Mouse (Mus musculus): ENCODE results near the gene Zdhhc14.

Gene Zdhhc14

GRCm38 (mm10) chr17:5554573-5554972, 62.2 kb downstream of the Zdhhc14 start:
- no peak for DNase-seq (ENCODE audit: low read depth)

DNA sequence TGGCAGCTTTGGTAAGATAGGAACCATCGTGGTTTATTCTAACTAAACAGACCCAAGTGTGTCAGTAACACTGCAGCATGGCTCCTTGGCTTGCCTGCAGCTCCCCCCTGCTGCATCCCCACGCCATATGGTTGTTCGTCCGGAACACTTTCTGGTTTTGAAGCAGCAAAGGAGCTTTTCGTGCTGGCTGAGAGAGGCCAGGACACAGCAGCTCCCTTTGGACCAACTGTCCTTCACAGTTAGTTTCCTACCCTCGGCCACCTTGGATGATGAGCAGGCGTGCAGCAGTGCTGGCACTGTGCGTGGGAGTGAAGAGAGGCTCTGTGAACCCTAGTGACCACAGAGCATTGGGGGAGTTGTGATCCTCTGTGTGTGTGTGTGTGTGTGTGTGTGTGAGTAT, 64.2 kb downstream of the Zdhhc14 start:
- no peak for DNase-seq (ENCODE audit: low read depth)

GRCm38 (mm10) chr17:5560212-5560611, 67.9 kb downstream of the Zdhhc14 start:
- DNase-seq (ENCODE audit: low read depth) = no peak

- no peak for DNase-seq (ENCODE audit: low read depth)
Observed at GRCm38 (mm10) chr17:5563108-5563507, 70.8 kb downstream of the Zdhhc14 start.

DNA sequence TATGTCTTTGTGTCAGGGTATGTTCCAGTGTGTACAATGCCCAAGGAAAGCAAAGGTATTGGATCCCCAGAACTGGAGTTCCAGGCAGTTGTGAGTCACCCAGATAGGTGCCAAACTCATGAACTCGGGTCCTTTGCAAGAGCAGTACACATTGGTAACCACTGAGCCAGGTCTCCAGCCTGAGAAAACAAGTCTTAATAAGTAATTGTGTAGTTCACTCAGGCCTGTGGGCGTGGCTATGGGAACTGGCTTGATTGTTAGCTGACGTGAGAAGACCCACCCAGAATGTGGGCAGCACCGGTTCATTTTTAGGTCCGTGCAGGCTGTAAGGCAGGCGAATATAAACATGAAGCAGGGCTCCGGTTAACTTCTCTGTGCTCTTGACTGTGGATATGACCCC, 73.6 kb downstream of the Zdhhc14 start:
- DNase-seq (ENCODE audit: low read depth) = no peak

DNA sequence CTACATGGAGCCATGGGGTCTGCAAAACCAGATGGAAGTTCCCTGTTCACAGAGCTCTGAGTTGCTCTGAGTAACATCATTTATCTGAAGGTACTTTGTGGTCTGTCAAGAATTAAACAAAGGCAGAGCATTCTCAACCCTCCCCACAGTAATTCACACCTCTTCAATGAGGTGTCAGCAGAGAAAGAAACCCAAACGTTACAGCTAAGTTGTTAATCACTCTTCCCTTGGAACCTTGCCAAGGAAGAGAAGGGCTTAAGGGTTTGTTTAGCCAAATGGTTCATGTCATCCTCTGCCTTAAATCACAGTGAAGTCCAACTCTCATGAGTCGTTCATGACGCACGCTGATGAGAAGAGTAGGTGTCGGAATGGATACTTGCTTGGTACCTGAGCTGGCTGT, 75.6 kb downstream of the Zdhhc14 start:
- no peak for DNase-seq (ENCODE audit: low read depth)

GRCm38 (mm10) chr17:5569131-5570030, 77.0 kb downstream of the Zdhhc14 start:
- DNase-seq (ENCODE audit: low read depth) = no peak

GRCm38 (mm10) chr17:5572096-5572730, 79.9 kb downstream of the Zdhhc14 start:
- DNase-seq (ENCODE audit: low read depth) = no peak

- DNase-seq (ENCODE audit: low read depth) = no peak
Observed at GRCm38 (mm10) chr17:5572745-5573420, 80.5 kb downstream of the Zdhhc14 start.

DNA sequence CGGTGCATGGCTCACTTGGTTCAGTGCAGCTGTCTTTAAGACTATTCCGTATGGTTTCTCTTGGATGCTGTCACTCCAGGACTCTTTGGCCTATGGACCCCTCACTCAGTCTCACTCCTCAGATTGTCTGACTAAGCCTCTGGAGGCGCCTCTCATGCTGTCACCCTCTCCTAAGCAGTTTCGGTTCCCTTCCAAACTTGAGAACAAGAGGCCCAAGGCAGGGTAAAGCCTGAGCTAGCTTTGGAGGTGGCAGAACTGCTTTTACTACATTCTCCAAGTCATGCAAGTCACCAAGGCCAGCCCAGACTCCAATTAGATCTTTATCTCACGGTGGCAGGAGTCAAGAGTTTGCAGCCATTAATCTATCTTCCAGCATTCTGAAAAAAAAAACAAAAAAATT, 82.3 kb downstream of the Zdhhc14 start:
- peak; percentile 9 for DNase-seq (ENCODE audit: low read depth)

DNA sequence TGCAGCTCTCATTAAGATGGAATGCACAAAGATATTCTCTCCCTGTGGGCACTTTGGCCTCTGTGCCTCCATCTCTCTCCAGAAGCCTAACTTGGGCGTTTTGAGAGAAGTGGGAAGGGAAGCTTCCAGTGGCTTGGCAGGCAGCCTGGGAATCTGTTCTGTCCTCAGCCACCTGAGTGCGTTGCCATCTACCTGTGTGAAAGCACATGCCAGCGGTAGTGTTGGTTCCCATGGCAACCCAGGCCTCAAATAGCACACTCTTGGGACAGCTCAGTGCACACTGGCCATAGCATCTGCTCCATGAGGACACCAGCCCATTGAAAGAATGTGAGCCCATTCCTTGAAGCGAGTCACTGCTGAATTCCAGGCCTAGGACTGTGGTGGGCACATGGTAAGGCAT, 83.2 kb downstream of the Zdhhc14 start:
- no peak for DNase-seq (ENCODE audit: low read depth)

DNA sequence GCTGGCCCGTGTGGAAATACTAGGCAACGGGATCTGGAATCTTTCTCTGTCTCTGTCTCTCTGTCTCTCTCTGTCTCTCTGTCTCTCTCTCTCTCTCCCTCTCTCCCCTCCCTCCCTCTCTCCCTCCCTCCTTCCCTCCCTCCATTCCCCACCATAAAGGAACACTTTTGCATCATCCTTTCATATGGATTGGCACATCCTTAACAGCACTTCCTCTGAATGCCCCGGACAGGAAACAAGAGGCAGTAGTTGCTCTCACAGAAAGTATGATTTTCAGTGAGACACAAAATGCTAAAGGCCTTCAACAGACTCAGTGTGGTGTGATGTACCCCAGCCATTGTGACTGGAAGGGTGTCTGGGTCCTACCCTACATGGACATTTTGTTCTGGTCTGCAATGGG, 89.9 kb downstream of the Zdhhc14 start:
- no peak for DNase-seq (ENCODE audit: low read depth)

- DNase-seq (ENCODE audit: low read depth) = no peak
Observed at GRCm38 (mm10) chr17:5582937-5583336, 90.6 kb downstream of the Zdhhc14 start.

- DNase-seq (ENCODE audit: low read depth) = no peak
Observed at GRCm38 (mm10) chr17:5583472-5584145, 91.3 kb downstream of the Zdhhc14 start.

DNA sequence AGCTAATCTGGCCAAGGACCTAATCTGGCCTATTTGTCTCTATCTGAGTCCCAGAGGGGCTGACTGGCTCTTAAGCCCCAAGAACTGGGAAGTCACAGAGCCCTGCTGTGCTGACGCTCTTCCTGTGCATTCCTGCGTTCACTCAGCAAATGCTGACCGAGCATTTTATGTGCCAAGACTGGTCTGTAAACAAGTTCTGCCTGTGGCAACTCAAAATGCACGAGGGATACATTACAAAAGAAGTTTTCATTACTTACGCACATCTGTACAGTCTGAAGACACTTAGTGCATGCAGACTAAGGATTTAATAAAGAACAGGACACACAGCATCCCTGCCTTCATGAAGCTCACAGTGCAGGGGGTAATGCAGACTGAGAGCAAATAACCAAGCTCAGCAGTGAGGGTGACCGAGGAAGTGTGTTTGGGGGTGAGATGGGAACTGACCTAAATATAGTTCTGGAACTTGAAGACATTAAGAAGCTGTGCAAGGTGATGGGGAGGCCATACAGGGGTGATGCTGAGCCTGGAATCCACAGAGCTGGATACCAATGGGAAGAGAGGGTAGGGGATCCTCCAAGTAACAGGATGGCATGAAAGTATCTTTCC, 99.3 kb downstream of the Zdhhc14 start:
- no peak for DNase-seq (ENCODE audit: low read depth)

GRCm38 (mm10) chr17:5593071-5593470, 100.7 kb downstream of the Zdhhc14 start:
- DNase-seq (ENCODE audit: low read depth) = no peak

DNA sequence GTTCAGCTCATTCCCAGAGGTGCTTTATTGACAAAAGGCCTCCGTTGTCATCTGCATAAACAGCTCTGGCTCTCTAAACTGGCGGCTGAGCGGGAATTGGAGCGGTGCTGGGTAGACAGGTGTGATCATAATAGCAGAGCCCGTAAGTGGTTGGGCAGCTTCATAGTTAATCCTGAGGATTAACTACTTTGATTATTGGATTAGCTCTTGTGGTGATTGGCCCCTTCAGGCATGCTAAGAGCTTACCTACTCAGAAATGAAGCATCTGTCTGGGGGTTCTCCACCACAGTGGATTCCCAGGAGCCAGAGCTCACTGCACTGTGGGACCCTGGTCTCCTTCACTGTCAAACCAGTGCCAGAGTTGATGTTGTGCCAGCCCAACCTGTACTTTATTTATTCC, 102.7 kb downstream of the Zdhhc14 start:
- DNase-seq (ENCODE audit: low read depth) = no peak

DNA sequence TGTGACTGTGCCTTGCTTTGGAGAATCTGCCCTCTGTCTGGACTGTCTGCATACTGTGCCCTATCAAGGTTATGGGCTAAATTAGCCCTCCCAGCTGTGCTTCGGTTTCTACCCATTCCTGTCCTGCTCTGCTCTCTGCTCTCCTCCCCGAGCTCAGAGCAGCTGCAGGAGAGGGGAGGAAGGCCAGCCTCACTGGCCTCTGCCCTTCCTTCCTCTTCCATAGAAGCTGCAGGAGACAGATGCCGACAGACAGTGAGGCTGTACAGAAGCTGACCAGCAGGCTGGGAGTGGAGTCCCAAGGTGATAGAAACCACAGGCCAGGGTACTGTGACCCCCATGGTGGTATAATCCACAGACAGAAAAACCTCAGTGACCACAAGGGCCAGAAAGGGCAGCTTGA, 104.1 kb downstream of the Zdhhc14 start:
- no peak for DNase-seq (ENCODE audit: low read depth)

GRCm38 (mm10) chr17:5598999-5599398, 106.6 kb downstream of the Zdhhc14 start:
- no peak for DNase-seq (ENCODE audit: low read depth)

- DNase-seq (ENCODE audit: low read depth) = no peak
Observed at GRCm38 (mm10) chr17:5600505-5601027, 108.2 kb downstream of the Zdhhc14 start.

GRCm38 (mm10) chr17:5601953-5602352, 109.6 kb downstream of the Zdhhc14 start:
- no peak for DNase-seq (ENCODE audit: low read depth)

DNA sequence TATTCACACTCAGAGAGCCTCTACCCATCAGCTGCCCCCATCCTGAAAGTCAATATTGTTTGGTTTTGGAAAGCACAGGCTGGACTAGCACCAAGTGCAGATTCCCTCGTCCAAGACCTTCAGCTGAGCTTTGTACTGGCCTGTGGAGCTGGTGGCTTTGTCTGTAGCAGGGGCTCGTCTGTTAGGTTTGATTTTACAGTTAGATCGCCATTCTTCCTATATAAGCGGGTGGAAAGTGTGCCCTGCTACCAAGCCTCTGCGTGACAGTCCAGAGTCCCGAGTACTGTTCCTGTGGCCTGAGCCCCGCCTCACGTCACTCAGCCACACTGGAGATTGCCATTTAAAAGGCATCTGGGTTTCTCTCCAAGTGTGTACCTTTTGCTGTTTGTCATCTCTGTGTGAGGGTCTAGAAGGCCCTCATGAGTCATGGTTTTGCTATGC, 113.8 kb downstream of the Zdhhc14 start:
- no peak for DNase-seq (ENCODE audit: low read depth)

All from c-Kit-positive CD71-negative TER-119-negative erythroid progenitor cells, embryonic 14.5 days (primary cell).